Mouse (Mus musculus) right cerebral cortex, postnatal 10 days (tissue): ENCODE measurements at regions not wholly inside any gene's neighbourhood (a gene's known extent, or its start where the extent isn't known, plus 50 kb on each side); places are given as distances from the start of the nearest gene placed in this dataset.

Experiments
- DNase-seq, 2 experiments: peaks; one replicate each; pipeline ENCODE4 v3.0.0; 2021; ENCODE audit warnings: low spot score in 2 of 2

DNA sequence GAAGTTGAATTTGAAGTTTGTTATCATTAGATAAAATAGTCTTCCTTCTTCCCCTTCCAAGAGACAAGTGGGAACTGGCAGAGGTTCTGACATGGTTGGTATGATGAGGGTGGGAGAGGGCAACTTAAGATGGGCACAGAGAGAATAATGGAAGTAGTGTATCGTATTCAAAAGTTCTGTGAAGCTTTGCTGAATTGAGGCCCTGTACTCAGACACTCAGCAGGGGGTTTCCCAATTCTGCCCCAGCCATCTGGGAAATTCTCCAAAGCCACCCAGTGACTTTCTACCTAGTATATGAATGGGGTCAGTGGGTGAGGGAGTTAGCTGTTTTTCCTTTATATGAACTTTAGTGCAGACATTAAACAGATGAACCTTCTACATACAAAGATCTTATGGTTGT is 1058.7 kb downstream of the Gsdmc2 start:
- no peak for DNase-seq

DNA sequence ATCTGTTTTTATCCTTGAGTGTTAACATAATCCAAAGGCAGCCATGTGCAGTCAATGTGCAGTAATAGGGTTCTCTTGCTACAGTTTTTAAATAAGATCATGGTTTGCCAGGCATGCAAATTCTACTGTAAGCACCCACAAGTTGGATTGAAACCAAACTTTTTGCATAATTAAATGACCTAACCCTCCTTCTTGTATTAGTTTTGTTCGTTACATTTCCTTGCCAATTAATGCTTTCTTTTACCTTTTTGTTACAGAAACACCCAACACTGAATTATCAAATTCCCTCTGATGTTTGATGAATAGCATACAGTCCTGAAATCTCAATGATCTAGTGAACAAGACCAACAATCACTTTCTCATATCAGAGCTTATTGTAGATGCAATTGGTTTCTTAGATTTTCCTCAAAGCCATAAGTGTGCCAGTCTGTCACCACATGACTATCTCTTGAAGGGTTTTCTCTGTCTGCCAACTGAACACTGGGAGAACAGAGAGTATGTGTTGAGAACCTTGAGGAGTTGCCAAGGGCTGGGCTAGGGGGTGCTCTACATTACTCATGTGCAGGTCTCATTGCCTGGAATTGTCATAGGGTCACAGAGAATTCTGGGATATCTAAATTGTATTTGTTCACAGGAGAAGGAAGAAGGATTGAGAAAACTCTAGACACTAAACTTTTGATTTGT is 1060.4 kb downstream of the Gsdmc2 start:
- no peak for DNase-seq

DNA sequence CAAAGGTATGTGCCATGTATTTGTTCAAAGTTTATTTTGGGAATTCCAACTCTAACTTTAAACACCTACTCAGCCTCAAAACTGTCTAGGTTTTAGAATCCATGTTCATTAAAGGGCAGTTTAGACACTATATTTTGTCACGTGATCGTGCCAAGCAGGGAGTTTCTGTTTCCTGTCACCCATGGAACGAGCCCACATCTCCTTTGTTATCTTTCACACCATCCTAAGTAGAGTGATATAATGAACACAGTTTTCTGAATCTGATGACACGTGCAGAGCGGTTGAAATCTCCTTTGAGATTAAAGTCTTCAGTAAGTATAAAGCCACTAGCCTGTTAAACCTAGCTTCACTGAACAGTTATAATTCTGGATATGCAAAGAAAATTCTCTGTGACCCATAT is 1066.1 kb downstream of the Gsdmc2 start:
- no peak for DNase-seq

DNA sequence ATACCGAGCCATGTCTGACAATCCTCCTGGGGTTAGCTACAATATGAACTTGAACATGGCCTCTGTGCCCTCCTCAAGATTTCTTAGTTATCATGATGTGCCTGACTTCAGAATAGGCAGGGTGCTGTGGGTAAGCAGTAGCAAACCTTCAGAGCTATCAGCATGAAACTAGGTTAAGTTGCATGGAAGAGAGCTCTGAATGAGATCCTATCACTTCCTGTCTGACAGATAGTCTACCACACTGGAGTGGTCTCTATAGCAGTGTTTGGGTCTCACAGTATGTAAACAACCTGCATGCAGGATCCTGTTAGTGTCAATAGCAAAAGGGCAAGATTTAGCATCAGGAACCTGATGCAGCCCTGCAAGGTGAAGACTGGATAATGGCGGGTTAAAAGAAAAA is 1092.3 kb downstream of the Gsdmc2 start:
- no peak for DNase-seq

DNA sequence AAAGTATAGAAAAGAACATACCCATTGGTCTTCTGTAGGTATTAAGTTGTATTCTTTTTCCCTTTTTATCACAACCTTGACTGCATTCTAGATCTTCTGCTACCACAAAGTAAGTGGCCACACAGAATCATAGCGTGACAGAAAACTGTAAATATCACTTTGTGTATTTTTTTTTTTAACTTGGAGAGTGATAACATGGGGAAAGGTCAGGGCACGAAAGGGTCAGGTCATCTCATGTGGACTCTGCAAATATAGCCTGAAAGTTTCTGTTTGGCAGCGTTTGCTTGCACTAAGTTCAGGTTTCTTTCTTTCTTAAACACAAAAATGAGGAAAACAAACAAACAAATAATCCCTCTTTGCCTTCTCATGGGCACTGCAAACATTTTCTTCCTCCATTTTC is 1101.1 kb downstream of the Gsdmc2 start:
- DNase-seq, result no peak

DNA sequence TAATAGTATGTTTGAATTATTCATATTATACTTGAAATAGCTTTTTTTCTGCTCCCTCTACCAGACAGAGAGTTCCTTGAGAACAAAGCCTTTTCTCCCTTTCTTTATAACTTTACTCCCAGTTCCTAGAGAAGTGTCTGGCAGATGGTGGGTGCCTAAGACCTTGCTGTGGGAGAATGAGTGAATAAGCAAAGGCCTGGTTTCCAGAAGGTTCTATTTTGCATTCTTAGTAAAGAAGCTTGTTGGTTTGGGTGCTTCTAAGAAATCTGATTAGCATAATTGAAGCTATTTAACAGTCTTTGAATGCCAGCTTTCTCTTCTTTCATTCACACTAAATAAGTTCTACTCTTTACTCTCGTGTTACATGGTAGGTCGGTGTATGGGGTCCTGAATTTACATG is 1104.2 kb downstream of the Gsdmc2 start:
- DNase-seq, result no peak

DNA sequence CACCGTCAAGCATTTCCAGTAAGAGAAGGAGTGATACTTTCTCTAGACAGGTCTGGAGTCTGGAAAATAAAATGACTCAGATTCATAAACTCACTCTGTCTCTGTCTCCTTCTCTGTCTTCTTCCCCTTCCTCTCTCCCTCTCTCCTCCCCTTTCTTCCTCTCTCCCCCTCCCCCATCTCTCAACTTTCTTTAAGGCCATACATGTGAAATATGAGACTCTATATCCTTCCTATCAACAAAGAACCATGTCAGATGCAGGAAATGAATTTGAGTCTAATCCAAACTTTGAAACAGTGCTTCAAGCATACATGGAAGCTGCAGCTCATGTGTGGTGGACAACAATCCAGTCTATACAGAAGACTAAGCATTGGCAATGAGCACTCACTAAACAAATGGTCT is 1109.6 kb downstream of the Gsdmc2 start:
- DNase-seq, result no peak

DNA sequence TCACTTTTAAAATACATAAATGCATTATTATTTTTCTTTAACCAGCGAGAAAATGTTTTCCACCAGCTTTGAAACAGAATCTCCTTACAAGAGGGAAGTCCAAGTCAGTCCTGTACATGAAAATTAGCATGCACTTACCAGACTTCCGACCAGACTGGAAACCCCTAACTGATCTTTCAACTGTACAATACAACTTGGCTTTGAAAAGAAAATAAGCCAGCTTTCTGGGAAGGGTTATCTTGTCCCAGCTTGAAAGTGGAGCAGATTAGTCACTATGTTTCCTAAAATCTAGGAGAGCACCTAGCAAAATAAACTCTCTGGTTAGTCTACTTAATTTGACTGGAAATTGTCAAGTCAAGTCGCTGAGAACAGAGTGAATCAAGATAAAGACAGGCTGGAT is 1110.1 kb downstream of the Gsdmc2 start:
- no peak for DNase-seq

DNA sequence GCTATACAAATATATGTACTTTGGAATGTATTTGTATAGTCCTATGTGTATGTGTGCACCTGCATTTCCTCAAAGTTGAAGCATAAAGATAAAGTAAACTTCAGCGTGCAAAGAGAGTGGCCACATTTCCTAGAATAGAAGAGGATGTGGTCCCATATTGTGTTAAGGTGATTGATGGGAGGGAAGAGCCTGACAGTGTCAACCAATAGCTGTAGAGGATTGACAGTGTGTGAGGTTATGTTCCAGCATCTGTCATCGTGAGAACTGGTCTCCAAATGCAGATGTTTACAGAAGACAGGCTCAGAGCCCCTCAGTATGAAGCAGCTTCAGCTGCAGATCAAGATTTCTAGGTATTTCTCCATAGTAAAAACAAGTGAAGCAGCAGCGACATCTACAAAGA is 1114.5 kb downstream of the Gsdmc2 start:
- no peak for DNase-seq

DNA sequence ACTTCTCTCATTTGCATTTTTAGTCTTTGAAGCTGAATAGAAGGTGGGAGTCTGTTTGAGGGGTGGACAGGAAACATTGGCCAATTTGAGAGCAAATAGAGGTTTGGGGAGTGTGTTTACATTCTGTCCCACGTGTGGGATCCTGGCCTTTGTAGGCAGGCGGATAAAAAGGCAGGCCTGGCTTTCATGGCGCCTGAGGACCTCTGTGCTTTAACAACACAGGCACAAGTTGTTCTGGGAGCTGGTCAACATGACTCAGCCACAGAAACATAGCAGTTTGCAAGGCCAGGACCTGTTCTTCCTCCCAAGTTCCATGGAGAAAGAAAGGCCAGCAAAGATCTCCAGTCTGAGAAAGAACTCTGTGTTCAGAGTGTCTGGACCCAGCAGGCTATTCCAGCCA is 1130.7 kb downstream of the Gsdmc2 start:
- no peak for DNase-seq

DNA sequence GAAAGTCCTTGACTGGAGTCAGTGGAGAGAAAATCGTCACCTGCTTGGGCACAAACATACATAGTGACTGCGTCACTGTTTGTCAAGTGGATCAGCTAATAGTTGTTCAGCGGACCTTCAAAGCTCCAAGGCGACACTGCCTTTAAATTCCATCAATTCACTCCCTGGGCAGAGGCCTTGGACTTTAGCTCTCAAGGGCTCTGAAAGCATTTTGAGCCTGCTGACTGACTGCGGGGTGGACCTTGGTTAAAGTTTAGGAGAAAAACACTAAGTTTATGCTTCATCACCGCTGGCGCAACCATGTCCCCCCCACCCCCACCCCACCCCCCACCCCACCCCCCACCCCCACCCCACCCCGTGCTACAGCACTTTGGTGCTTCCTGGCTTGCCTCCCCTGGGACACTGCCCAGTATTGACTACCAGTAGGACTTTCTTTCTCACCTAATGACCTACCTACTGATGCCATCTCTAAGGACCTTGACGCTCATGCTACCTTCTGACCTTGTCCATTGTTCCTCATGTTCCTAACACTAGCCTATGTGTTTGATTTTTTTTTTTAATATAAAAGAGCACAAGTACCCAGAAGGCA is 1132.3 kb downstream of the Gsdmc2 start:
- DNase-seq, result no peak

DNA sequence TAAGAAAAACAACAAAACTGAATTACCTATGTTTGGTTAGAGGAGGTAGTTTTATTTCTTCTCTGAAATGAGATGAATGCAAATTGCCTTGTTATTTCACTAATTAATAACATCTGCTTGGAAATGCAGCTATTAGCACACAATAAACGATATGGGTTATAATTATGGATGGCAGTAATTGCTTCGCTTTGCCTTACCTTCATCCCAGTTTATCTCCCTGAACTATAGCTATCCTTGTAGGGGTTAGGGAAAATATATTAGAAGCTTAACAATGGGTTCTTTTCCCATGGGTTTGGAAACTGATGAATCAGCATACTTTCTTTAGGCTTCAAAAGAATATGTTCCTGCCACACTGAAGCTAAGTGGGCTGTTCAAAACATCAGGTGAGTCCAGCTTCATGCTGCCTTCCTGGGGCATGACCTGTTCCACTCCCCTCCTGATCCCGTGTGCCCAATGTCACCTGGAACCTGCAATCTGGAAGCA is 1132.9 kb downstream of the Gsdmc2 start:
- no peak for DNase-seq

DNA sequence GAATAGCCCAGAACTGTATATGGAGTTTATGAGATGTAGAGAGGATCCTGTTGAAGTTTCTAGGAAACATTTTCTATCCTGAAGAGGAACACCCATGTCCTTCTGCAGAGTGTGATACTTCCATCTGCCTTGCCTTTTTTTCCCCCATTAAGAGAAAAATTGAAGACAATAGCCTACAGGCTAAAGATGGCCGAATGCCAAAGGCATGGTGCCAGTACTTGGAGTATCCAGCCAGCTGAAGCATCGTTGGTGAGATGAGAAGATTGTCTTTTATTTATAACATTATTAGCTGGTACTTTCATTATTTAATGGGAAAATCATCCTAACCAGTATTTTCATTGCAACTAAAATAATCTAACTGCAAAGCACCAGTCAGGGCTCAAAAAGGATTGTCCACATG is 1135.4 kb downstream of the Gsdmc2 start:
- DNase-seq, result peak; percentile 31 to 52

DNA sequence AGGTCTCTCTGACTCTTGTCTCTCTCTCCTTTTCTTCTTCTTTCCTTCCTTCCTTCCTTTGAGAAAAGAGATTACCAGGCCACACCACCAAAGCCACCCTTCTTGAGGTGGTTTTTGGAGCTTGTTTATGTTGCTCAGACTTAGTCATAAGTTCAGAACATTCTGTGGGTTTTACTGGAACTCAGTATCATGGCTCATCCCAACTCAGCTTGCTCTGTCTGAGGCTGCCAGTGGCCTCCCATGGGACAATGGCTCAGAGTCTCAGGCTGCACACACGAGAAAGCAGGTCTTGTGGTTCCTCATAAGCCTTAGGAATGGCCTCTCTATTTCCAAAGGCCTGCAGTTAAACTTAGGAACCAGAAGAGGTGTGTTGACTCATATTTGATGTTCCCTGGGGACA is 1146.4 kb downstream of the Gsdmc2 start:
- no peak for DNase-seq

DNA sequence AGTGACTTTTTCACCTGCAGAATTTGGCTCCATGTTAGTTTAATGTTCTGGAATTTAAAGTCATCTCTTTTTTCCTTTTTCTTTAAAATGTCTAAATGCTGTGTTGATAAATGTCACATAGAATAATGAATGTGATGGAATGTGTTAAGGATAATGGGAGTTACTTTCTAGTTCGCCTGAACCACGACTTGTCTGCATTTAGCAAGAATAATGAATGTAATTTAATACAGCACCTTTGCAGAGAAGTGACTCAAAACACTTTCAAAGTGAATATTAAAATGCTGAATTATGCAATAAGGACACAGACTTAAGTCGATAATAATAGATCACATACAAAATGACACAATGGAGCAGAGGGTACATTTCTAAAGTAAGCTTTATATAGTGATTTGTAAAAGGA is 1150.2 kb downstream of the Gsdmc2 start:
- DNase-seq, result no peak

DNA sequence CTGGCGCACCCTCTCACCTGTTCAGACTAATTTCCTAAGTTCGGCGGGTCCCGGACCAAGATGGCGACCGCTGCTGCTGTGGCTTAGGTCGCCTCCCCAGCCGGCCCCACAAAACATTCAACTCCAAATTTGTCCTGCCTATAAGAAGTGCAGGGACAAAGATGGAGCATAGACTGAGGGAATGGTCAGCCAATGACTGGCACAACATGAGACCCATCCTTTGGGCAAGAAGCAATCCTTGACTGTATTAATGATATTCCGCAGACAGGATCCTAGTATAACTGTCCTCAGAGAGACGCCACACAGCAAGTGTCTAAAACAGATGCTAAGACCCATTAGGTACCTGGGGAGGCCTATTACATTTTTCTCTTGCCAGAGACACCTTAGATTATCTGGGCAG is 1151.3 kb downstream of the Gsdmc2 start:
- DNase-seq, result no peak

DNA sequence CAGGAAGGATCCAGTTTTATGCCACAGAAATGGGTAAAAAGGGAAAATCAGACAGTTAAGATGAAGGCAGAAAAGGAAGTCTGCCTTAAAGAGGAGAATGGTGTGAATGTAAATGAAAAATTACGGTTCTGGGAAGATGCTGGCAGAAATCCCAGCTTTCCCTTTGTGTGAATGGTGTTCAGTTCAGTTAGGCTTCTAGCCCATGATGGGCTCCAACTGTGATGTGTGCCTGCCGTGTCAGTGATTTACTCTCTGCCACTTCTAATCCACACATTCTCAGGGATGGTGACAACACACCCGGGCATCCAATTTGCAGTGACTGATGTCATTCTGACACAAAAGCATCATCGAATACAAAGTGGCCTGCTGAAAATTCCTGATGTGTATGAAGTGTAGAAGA is 1171.6 kb downstream of the Gsdmc2 start:
- peak; percentile 38 to 55 for DNase-seq

DNA sequence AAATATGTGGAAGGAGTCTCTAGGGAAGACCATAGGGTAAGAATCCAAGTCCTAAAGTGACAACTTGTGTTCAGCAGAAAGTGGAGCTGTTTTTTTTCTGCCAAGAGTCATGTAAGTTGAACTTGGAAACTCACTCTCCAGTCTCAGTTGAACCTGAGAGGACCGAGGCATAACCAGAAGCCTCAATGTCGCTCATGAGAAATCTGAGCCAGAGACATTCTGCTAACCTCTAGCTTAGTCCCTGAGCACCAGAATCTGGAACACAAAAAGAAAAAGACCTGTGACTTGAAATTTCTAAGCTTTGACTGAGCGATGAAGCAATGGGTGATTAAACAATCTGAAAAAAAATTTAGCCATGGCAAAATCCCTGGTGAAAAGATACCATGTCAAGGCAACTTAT is 1175.0 kb downstream of the Gsdmc2 start:
- no peak for DNase-seq

DNA sequence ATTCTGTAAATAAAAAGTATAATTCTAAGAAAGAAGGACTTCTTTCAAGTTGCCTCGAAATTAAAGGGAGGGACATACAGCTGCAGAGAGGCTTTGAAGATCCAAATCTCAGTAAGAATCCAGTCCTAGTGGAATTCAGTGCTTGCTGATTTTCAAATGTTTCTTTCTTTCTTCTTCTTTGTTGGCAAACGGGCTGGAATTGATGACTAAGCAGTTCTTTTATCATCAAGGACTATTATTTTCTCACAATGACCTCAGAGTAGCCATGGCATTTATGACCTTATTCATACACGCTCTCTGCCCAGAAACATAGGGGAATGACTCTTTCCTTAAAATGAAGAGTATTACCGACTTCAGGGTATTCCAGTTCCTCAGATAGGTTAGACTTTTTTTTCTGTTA is 1185.9 kb downstream of the Gsdmc2 start:
- DNase-seq, result no peak

DNA sequence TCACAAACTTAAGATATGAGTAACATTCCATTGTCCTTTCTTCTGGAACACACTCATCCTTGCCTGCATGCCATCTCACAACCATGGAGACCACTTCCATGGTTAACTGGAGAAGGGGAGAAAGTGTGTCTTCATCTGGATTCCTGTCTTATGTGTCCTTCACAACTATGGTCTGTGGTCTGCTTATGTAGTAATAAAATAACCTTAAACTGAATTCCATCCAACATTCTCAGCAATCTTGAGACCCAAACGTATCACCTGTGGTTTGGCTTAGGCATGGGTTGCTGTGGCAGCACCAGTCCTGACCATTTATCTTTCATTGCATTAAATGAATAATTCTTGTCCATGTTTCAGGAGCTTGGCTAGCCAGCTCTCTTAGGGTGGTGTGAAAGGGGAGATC is 1186.3 kb downstream of the Gsdmc2 start:
- DNase-seq, result no peak

DNA sequence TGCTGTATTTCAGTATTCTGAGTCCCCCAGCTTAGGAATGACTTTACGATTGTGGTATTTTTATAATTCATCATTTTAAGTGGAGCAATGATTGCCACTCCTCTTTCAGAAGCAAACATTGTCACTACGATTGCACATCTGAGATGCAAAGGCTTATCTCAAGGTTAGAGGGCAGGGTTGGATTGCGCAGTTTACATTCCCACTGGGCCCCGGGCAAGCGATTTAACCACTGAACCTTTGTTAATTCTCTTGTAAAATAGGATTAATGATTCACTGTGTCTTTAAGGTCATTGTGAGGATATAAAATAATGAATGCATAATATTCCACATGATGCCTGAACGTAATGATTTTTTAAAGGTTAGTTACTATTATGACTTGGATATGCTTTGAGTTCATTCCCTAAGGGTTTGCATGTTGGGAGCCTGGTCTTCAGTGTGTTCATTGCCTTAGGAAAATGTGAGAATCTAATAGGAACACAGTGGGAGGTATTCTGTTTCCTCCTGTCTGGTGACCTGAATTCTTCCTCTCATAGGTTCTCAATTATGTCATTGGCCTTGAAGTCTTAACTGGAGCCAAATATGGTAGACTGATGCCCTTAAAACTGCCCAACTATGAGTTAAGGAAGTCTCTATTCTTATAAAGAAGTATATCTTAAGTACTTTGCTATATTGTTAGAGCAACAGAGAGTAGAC is 1198.4 kb downstream of the Gsdmc2 start:
- DNase-seq, result no peak

DNA sequence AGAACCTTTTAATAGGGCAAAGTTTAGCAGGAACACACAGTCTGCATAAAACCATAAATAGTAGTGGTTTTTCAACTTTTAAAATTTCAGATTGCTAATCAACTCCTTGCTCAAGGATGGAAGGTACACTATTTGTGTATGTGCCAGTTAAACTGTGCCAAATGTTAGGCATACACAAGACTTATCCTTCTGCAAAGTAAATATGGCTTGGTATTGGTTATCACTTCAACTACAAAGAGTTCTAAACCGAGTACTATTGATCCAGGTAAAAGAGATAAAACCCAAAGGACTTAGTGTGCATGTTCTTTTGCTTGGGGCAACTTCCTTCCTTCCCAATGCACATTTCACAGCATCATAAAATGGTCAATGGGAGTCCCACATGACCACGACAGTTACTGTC is 1200.2 kb downstream of the Gsdmc2 start:
- DNase-seq, result no peak

DNA sequence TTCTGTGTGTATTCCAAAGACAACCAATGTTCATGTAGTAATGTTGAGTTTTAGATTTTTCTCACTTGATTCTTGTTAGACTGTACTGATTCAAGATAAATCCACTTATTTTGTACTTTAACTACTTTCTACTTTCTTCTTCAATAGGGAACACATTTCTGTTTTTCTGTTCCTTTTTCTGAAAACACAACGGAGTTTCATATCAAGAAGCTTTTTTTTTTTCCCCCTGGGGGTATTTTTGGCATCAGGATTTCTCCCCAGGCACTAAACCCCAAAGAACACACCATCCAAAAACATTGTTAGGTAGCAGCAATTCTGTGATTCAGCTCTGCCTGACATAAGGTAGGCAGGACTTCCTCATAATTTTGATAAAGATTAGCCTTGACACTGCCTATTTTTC is 1200.7 kb downstream of the Gsdmc2 start:
- DNase-seq, result no peak
